Mouse (Mus musculus) heart, postnatal 0 days (tissue): ENCODE data around the gene Cryab.

Experiments
- CTCF ChIP-seq: IDR thresholded peaks from 2 replicates; pipeline ENCODE4 v1.5.1; 2016; ENCODE audit warnings: antibody characterized with exemption, control low read depth, low read depth
- EP300 ChIP-seq: IDR thresholded peaks from 2 replicates; pipeline ENCODE4 v1.6.1; 2016; ENCODE audit warnings: antibody characterized with exemption, low read depth

DNA sequence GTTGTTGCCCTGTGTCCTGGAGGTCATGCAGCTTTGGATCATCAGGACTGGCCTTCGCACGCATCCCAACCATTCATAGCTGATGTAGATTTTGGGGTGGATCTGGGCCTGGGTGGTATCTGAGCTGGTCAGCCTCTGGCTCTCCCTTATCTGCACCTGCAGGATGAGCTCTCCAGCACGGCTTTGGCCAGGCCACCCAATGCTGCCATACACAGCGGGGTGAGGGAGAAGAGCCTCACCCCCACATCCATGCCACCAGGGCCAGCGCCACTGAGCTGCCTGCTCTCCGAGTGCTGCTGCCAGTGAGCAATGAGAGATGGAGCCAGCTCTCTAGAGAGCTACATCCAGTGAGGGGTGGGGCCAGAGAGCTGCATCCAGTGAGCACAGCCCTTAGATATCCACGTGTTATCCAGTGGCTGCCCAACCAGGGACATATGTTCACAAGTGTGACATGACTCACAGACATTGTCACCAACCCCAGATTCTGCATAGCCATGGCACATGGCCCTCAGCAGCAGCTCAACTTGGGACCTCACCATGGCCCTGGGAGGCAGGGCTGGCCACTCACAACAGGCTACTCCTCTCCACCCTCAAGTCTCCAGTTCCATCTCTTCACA, 52.0 kb downstream of the Cryab start:
- TF ChIP-seq CTCF (no peak), EP300 (no peak)
